Mouse (Mus musculus): ENCODE measurements around the gene Gm10401.

The Gm10401 gene

GRCm38 (mm10) chr5:115068671-115069421 lies 29.2 kb downstream of the Gm10401 start:
- no peak for DNase-seq

- no peak for DNase-seq
These were observed 31.9 kb downstream of the Gm10401 start for GRCm38 (mm10) chr5:115066245-115066644.

- DNase-seq = no peak
These were observed 34.7 kb downstream of the Gm10401 start for GRCm38 (mm10) chr5:115063391-115063790.

GRCm38 (mm10) chr5:115062566-115062965 lies 35.5 kb downstream of the Gm10401 start:
- no peak for DNase-seq

- DNase-seq = no peak
These were observed 37.1 kb downstream of the Gm10401 start for GRCm38 (mm10) chr5:115060977-115061376.

GRCm38 (mm10) chr5:115060067-115060695 lies 37.9 kb downstream of the Gm10401 start:
- peak; percentile 15 to 20 for DNase-seq

GRCm38 (mm10) chr5:115058584-115059297 lies 39.4 kb downstream of the Gm10401 start:
- no peak for DNase-seq

- no peak for DNase-seq
These were observed 40.9 kb downstream of the Gm10401 start for GRCm38 (mm10) chr5:115057153-115057552.

GRCm38 (mm10) chr5:115055418-115055817 lies 42.7 kb downstream of the Gm10401 start:
- no peak for DNase-seq

GRCm38 (mm10) chr5:115053791-115054396 lies 44.2 kb downstream of the Gm10401 start:
- DNase-seq = no peak

- DNase-seq = no peak
These were observed 45.5 kb downstream of the Gm10401 start for GRCm38 (mm10) chr5:115052546-115052945.

GRCm38 (mm10) chr5:115050776-115051175 lies 47.3 kb downstream of the Gm10401 start:
- no peak for DNase-seq

GRCm38 (mm10) chr5:115049692-115050091 lies 48.4 kb downstream of the Gm10401 start:
- no peak for DNase-seq
